Mouse (Mus musculus) ES-Bruce4 (cell line): Measurements from ENCODE around the gene Ush1c. TPM values are rescaled to one million over a fixed set of nuclear protein-coding genes. Genes with fewer than 3 reads are reported as not detected.

Experiments
- H3K27ac ChIP-seq: 2 replicates; pipeline ENCODE4 v1.5.1; 2012; ENCODE audit warnings: low read length, inconsistent platforms; ENCODE audit not compliant: insufficient read depth
- H3K27me3 ChIP-seq: 2 replicates; pipeline ENCODE4 v1.6.1; 2012; ENCODE audit warnings: mild to moderate bottlenecking, low read length, inconsistent platforms; ENCODE audit not compliant: control insufficient read depth, poor library complexity, insufficient read depth, severe bottlenecking
- H3K36me3 ChIP-seq: 2 replicates; pipeline ENCODE4 v1.6.1; 2012; ENCODE audit warnings: inconsistent platforms, mild to moderate bottlenecking, low read length, moderate library complexity; ENCODE audit not compliant: control insufficient read depth, poor library complexity, insufficient read depth, severe bottlenecking
- H3K4me1 ChIP-seq: one replicate; pipeline ENCODE4 v1.8.1; 2011; ENCODE audit warnings: low read length; ENCODE audit not compliant: control insufficient read depth, insufficient read depth
- H3K4me3 ChIP-seq: 2 replicates; pipeline ENCODE4 v1.5.1; 2011; ENCODE audit warnings: low read depth, mild to moderate bottlenecking, low read length
- H3K9ac ChIP-seq: 2 replicates; pipeline ENCODE4 v1.6.1; 2012; ENCODE audit warnings: low read depth, mild to moderate bottlenecking, inconsistent platforms; ENCODE audit not compliant: poor library complexity, severe bottlenecking
- H3K9me3 ChIP-seq: replicated peaks from 2 replicates; pipeline ENCODE4 v1.6.1; 2012; ENCODE audit warnings: mild to moderate bottlenecking, low read length, inconsistent platforms; ENCODE audit not compliant: control insufficient read depth, poor library complexity, insufficient read depth, severe bottlenecking
- CTCF ChIP-seq: IDR thresholded peaks from one replicate; pipeline ENCODE4 v1.8.1; 2011; ENCODE audit warnings: low read depth, low read length
- EP300 ChIP-seq: IDR thresholded peaks from 2 replicates; pipeline ENCODE4 v1.6.1; 2011; ENCODE audit warnings: low read depth, low read length; ENCODE audit not compliant: insufficient read depth
- POLR2A ChIP-seq: IDR thresholded peaks from one replicate; pipeline ENCODE4 v1.8.1; 2011; ENCODE audit warnings: low read length; ENCODE audit not compliant: insufficient read depth
- polyA plus RNA-seq: library from polyadenylated mRNA; stranded (reverse); fragments of >200 nt; gene quantifications from 2 replicates; pipeline ENCODE4 v1.2.4, GENCODE M21; 2011; ENCODE audit warnings: low read depth; ENCODE audit not compliant: missing spikeins, insufficient read depth, insufficient read length

The Ush1c gene
- polyA plus RNA-seq, 1 experiment = 3.1 TPM

DNA sequence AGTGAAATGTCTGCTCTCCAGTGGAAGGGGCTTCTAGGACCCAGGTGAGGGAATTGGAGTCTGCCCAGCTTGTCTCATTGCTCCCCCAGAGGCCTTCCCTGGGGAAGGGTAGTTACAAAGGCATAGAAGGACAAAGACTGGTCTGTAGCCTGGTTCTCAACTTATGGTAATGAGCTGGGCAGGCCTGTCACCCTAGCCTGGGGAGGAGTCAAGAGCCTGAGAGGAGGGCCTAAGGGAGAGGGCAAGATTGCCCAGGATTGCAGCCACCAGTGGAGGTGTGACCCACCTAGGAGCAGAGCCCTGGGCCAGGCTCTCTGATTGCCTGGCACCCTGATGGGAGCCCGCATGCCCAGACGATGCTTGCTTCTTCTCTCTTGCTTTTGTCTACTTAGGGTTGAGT is 2.4 kb upstream of the Ush1c start, which contains the start of gene Otog:
Otog (plus strand) TSS at position 292 of the 400 bp plus-strand sequence.
- H3K4me1 ChIP-seq = peaks cover 3% of the 10 kb centered on the region
- H3K9ac ChIP-seq = no peak within 1 kb of the TSS
- H3K36me3 ChIP-seq = no peaks in the 10 kb centered on the region
- no peak within 1 kb of the TSS for H3K27ac ChIP-seq
- no peaks in the 10 kb centered on the region for H3K27me3 ChIP-seq
- no peak within 1 kb of the TSS for H3K4me3 ChIP-seq
- TF ChIP-seq POLR2A (no peak), CTCF (no peak), EP300 (no peak)
- H3K9me3 ChIP-seq = no peaks in the 10 kb centered on the region

DNA sequence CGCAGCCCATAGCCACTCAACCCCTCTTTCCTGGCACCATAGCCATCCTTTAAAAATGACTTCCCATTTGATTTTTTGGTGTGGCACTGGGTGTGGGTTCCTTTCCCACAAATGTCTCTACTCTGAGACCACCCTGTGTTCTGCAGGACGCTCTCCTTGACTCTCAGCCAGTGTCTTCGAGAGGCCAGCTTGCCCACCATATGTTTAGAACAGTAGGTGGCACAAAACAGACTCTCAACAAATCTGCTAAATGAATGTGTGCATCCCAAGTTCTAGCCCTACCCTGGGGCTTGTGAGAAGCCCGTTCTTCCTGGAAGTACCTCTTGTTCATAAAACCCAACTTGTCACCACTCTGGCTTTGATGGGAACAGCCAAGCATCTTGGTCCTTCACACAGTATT is 1.8 kb upstream of the Ush1c start:
- Histone ChIP-seq H3K9ac (no peak overlapping the region), H3K4me3 (no peak overlapping the region), H3K4me1 (peaks cover 3% of the 10 kb centered on the region), H3K36me3 (no peaks in the 10 kb centered on the region), H3K27ac (no peak overlapping the region), H3K9me3 (no peaks in the 10 kb centered on the region), H3K27me3 (no peaks in the 10 kb centered on the region)
- TF ChIP-seq CTCF (no peak), POLR2A (no peak)

- H3K9me3 ChIP-seq = no peaks in the 10 kb centered on the region
- no peaks in the 10 kb centered on the region for H3K36me3 ChIP-seq
- H3K9ac ChIP-seq = no peak overlapping the region
- H3K27ac ChIP-seq = no peak overlapping the region
- H3K4me1 ChIP-seq = peaks cover 3% of the 10 kb centered on the region
- TF ChIP-seq EP300 = no peak
- no peak for TF ChIP-seq POLR2A
- TF ChIP-seq CTCF = no peak
- no peaks in the 10 kb centered on the region for H3K27me3 ChIP-seq
- H3K4me3 ChIP-seq = no peak overlapping the region
These were observed 1.1 kb downstream of the Ush1c start for GRCm38 (mm10) chr7:46237192-46237591.

- H3K36me3 ChIP-seq = no peaks in the 10 kb centered on the region
- peak overlapping the region; percentile 52 for H3K4me3 ChIP-seq
- no peak overlapping the region for H3K27ac ChIP-seq
These were observed 1.9 kb downstream of the Ush1c start for GRCm38 (mm10) chr7:46236363-46236762.

GRCm38 (mm10) chr7:46235948-46236347 is 2.4 kb downstream of the Ush1c start:
- no peak overlapping the region for H3K9ac ChIP-seq
- peak overlapping the region; percentile 52 for H3K4me3 ChIP-seq
- TF ChIP-seq POLR2A = no peak
- no peak for TF ChIP-seq EP300
- TF ChIP-seq CTCF = no peak
- H3K27me3 ChIP-seq = no peaks in the 10 kb centered on the region
- H3K27ac ChIP-seq = no peak overlapping the region
- no peaks in the 10 kb centered on the region for H3K9me3 ChIP-seq
- no peaks in the 10 kb centered on the region for H3K36me3 ChIP-seq
- H3K4me1 ChIP-seq = peaks cover 3% of the 10 kb centered on the region

More at GRCm38 (mm10) chr7:46236363-46236762, 1.9 kb downstream of the Ush1c start:
- TF ChIP-seq CTCF = no peak
- no peak for TF ChIP-seq EP300
- no peak for TF ChIP-seq POLR2A
- Histone ChIP-seq H3K9me3 (no peaks in the 10 kb centered on the region), H3K27me3 (no peaks in the 10 kb centered on the region), H3K9ac (no peak overlapping the region), H3K4me1 (peaks cover 3% of the 10 kb centered on the region)

DNA sequence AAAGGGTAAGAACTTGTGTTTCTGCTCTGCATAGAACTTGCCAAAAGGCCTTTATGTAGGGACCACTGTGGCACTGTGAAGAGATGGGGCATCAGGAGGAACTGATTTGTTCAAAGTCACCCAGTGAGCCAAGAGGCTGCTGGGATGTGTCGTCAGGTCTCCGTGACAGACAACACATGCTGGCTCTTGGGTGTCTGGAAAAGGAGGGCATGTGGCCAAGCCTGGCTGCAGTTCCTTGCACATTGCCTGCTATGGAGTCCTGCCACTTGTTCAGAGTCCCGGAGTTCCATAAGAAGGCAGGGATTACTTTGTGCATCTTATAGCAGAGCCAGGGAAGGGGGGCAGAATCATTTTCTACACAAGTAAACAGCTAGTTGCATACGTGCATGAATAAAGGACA is 11.4 kb downstream of the Ush1c start:
- Histone ChIP-seq H3K9ac (no peak overlapping the region), H3K9me3 (no peaks in the 10 kb centered on the region), H3K27me3 (no peaks in the 10 kb centered on the region), H3K36me3 (no peaks in the 10 kb centered on the region), H3K4me3 (no peak overlapping the region), H3K27ac (no peak overlapping the region), H3K4me1 (no peaks in the 10 kb centered on the region)
- TF ChIP-seq EP300 (no peak), POLR2A (no peak), CTCF (no peak)

GRCm38 (mm10) chr7:46226253-46226652 is 12.1 kb downstream of the Ush1c start:
- no peak overlapping the region for H3K27ac ChIP-seq
- no peak for TF ChIP-seq POLR2A
- peak; percentile 95 for TF ChIP-seq CTCF
- no peak for TF ChIP-seq EP300
- H3K36me3 ChIP-seq = no peaks in the 10 kb centered on the region
- H3K9me3 ChIP-seq = no peaks in the 10 kb centered on the region
- H3K4me1 ChIP-seq = no peaks in the 10 kb centered on the region
- no peak overlapping the region for H3K9ac ChIP-seq
- H3K4me3 ChIP-seq = no peak overlapping the region
- no peaks in the 10 kb centered on the region for H3K27me3 ChIP-seq
